Mouse (Mus musculus) limb, embryonic 15.5 days (tissue): ENCODE results near the gene Hyal1. TPM values are rescaled to one million over a fixed set of nuclear protein-coding genes. Genes with fewer than 3 reads are reported as not detected.
A peak's percentile ranks its signal among the peaks of the same experiment; 100 is the strongest.

Source experiments
- ATAC-seq: fragments of 200-750 bp; cut with Nextera tagmentation; 2 replicates; pipeline ENCODE4 v1.8.0; 2017; ENCODE audit warnings: low read depth, moderate TSS enrichment; ENCODE audit not compliant: insufficient number of reproducible peaks, low FRiP score, low TSS enrichment
- H3K27ac ChIP-seq: fragments of 300-500 bp; sonication (generic); 2 replicates; pipeline ENCODE4 v1.5.1; 2015; ENCODE audit warnings: moderate library complexity, mild to moderate bottlenecking, inconsistent platforms
- H3K27me3 ChIP-seq: fragments of 300-500 bp; sonication (generic); 2 replicates; pipeline ENCODE4 v1.6.1; 2015; ENCODE audit warnings: inconsistent platforms
- H3K36me3 ChIP-seq: fragments of 300-500 bp; sonication (generic); 2 replicates; pipeline ENCODE4 v1.6.1; 2015; ENCODE audit warnings: inconsistent platforms
- H3K4me1 ChIP-seq: fragments of 300-500 bp; sonication (generic); 2 replicates; pipeline ENCODE4 v1.6.1; 2015; ENCODE audit warnings: inconsistent platforms
- H3K4me2 ChIP-seq: fragments of 300-500 bp; sonication (generic); 2 replicates; pipeline ENCODE4 v1.6.1; 2015; ENCODE audit warnings: mild to moderate bottlenecking, inconsistent platforms
- H3K4me3 ChIP-seq: fragments of 300-500 bp; sonication (generic); 2 replicates; pipeline ENCODE4 v1.5.1; 2015; ENCODE audit warnings: mild to moderate bottlenecking, inconsistent platforms
- H3K9ac ChIP-seq: fragments of 300-500 bp; sonication (generic); 2 replicates; pipeline ENCODE4 v1.6.1; 2015; ENCODE audit warnings: inconsistent platforms
- H3K9me3 ChIP-seq: fragments of 300-500 bp; sonication (generic); 2 replicates; pipeline ENCODE4 v1.6.1; 2016; ENCODE audit warnings: inconsistent platforms
- WGBS: fragments of 180-500 bp; shearing (Covaris S2); methylation state at CpG from one replicate; pipeline ENCODE4 v1.1.7; 2015; 5-methylcytosine and 5-hydroxymethylcytosine counted together
- polyA plus RNA-seq: library from polyadenylated mRNA; unstranded; fragments of >200 nt; fragmentation: Nextera tagmentation; extraction: Ambion mirVana; gene quantifications from 2 replicates; pipeline ENCODE4 v1.2.1, GENCODE M21; 2015

Gene Hyal1
- polyA plus RNA-seq, 1 experiment from 2014 or later: 12.8 TPM

GRCm38 (mm10) chr9:107593101-107593976 is 16.6 kb downstream of the Hyal1 start:
- H3K9ac ChIP-seq: no peak overlapping the region
- no peak for ATAC-seq
- no peak overlapping the region for H3K4me2 ChIP-seq
- H3K4me3 ChIP-seq: no peak overlapping the region
- peaks cover 8% of the 10 kb centered on the region for H3K4me1 ChIP-seq
- H3K36me3 ChIP-seq: peaks cover 58% of the 10 kb centered on the region
- 76% methylated on average over 11 of the region's 11 CpGs for WGBS
- H3K27ac ChIP-seq: no peak overlapping the region
- H3K9me3 ChIP-seq: no peaks in the 10 kb centered on the region
- H3K27me3 ChIP-seq: no peaks in the 10 kb centered on the region

DNA sequence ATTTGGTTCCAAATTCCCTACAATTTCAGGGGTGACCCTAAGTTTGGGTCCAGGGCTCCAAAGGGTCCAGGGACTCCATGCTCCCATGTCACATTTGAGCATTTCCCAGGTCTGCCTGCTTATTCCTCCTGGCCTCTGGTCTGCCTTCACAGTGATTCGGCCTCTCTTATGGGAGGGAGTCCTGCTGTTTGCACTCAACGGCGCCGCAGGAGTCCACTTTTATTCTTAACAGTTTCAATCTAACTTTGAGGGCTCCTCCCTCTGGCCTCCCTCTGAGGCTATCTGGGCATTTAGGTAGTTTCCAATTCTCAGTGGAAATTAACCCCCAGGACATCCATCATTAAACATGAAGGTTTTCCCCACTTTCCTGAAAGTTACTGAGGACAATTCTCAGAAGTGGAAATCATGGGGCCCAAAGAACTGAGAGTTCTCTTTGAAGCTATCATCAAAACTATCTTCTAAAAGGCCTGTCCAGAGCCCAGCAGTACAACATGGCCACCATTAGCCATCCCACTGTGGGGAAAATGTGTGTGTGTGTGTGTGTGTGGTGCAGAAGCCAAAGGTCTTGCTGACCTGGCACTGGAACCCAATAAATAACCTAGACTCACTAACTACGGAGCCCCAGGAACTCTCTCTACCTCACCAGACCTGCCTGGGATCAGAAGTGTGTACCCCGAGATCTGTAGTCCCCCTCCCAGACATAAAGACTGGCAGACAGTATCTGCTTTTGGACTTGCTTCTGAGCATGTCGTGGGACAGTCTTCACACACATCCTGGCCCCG is 17.7 kb downstream of the Hyal1 start:
- H3K36me3 ChIP-seq: peaks cover 57% of the 10 kb centered on the region
- H3K27me3 ChIP-seq: no peaks in the 10 kb centered on the region
- ATAC-seq: no peak
- H3K9ac ChIP-seq: no peak overlapping the region
- 74% methylated on average over 8 of the region's 8 CpGs for WGBS
- no peak overlapping the region for H3K4me3 ChIP-seq
- H3K4me1 ChIP-seq: no peaks in the 10 kb centered on the region
- H3K4me2 ChIP-seq: no peak overlapping the region
- H3K9me3 ChIP-seq: no peaks in the 10 kb centered on the region
- no peak overlapping the region for H3K27ac ChIP-seq

GRCm38 (mm10) chr9:107596619-107597569 is 20.2 kb downstream of the Hyal1 start:
- no peak overlapping the region for H3K9ac ChIP-seq
- no peak overlapping the region for H3K4me3 ChIP-seq
- 82% methylated on average over 11 of the region's 11 CpGs for WGBS
- H3K9me3 ChIP-seq: no peaks in the 10 kb centered on the region
- no peak overlapping the region for H3K4me2 ChIP-seq
- H3K4me1 ChIP-seq: 0 out of 2 replicates have a peak, but pooled peaks cover 2% of the 10 kb centered on the region
- H3K27ac ChIP-seq: no peak overlapping the region
- ATAC-seq: no peak
- H3K36me3 ChIP-seq: peaks cover 32% of the 10 kb centered on the region
- H3K27me3 ChIP-seq: no peaks in the 10 kb centered on the region

GRCm38 (mm10) chr9:107598385-107598784 is 21.7 kb downstream of the Hyal1 start:
- 70% methylated on average over 5 of the region's 5 CpGs for WGBS
- Histone ChIP-seq H3K27ac (no peak overlapping the region), H3K27me3 (no peaks in the 10 kb centered on the region), H3K9ac (no peak overlapping the region), H3K36me3 (peaks cover 17% of the 10 kb centered on the region), H3K4me2 (no peak overlapping the region), H3K4me1 (peaks cover 11% of the 10 kb centered on the region), H3K4me3 (no peak overlapping the region), H3K9me3 (no peaks in the 10 kb centered on the region)
- no peak for ATAC-seq

DNA sequence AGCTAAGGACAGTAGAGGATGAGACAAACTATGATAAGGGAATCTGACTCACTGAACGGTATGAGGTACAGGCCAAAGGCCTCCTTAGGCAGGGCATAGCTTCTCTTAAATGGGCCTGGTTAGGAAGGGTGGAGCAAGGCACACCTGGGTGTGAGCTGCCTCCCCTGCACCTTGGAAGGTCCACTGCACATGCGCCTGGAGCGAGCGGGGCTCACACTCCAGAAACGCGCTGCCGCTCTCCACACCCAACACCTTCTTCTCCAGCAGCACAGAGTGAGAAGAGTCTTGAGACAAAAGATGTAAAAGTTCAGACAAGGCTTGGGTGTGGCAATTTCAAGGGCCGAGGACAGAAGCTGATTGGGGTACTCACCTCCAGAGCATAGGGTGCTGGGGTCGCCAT is 22.7 kb downstream of the Hyal1 start:
- H3K4me2 ChIP-seq: no peak overlapping the region
- peaks cover 21% of the 10 kb centered on the region for H3K4me1 ChIP-seq
- H3K36me3 ChIP-seq: peaks cover 7% of the 10 kb centered on the region
- H3K27ac ChIP-seq: no peak overlapping the region
- no peak overlapping the region for H3K9ac ChIP-seq
- no peaks in the 10 kb centered on the region for H3K9me3 ChIP-seq
- no peak for ATAC-seq
- no peak overlapping the region for H3K4me3 ChIP-seq
- 84% methylated on average over 9 of the region's 9 CpGs for whole genome bisulfite sequencing
- no peaks in the 10 kb centered on the region for H3K27me3 ChIP-seq

DNA sequence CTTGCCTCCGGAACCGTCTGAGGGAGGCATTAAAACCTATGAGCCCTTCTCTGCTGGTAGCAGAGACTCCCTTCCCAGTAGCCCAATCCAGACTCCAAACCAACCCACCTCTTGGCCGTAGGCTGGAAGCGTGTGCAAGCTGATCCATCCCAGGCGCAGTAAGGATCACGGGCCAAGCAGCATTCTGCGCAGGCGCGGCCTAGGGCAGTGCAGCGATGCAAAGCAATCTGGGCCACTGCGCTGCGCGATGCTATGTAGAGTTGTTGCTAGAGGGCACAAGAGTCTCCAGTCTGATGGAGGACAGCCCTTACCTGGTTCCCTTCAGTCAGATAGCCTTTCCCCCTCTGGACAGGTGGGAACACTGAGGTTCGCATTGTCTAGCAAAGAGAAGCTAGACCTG is 23.1 kb downstream of the Hyal1 start:
- no peak overlapping the region for H3K27ac ChIP-seq
- 67% methylated on average over 14 of the region's 14 CpGs for WGBS

DNA sequence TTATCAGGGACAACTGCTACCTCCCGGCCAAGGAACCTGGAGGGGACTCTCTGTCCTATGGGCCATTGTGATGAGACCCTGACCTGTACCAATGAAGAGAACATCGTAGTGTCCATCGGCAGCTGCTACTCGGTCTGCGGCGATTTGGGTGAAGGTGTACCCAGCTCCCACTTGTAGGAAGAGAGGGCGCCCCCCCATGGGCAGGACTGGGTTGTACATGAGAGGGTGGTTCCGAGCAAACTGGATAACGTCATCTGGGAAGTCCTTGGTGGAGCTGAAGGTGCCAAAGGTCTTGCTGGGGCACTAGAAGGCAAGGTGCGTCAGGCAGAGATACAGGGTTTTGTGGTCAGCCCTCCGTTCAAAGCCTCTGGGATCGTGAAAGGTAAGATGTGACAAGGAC is 24.0 kb downstream of the Hyal1 start:
- H3K4me1 ChIP-seq: peaks cover 34% of the 10 kb centered on the region
- no peak overlapping the region for H3K9ac ChIP-seq
- H3K36me3 ChIP-seq: no peaks in the 10 kb centered on the region; the same call in none of the 2 replicates
- ATAC-seq: no peak
- H3K4me3 ChIP-seq: no peak overlapping the region
- H3K27ac ChIP-seq: no peak overlapping the region
- no peaks in the 10 kb centered on the region for H3K27me3 ChIP-seq
- H3K4me2 ChIP-seq: no peak overlapping the region
- 80% methylated on average over 12 of the region's 12 CpGs for WGBS
- H3K9me3 ChIP-seq: no peaks in the 10 kb centered on the region

More for the DNA sequence above, 23.1 kb downstream of the Hyal1 start:
- Histone ChIP-seq H3K9me3 (no peaks in the 10 kb centered on the region), H3K36me3 (peaks cover 4% of the 10 kb centered on the region), H3K27me3 (no peaks in the 10 kb centered on the region), H3K9ac (no peak overlapping the region), H3K4me3 (no peak overlapping the region), H3K4me1 (peaks cover 25% of the 10 kb centered on the region), H3K4me2 (no peak overlapping the region)
- ATAC-seq: no peak

DNA sequence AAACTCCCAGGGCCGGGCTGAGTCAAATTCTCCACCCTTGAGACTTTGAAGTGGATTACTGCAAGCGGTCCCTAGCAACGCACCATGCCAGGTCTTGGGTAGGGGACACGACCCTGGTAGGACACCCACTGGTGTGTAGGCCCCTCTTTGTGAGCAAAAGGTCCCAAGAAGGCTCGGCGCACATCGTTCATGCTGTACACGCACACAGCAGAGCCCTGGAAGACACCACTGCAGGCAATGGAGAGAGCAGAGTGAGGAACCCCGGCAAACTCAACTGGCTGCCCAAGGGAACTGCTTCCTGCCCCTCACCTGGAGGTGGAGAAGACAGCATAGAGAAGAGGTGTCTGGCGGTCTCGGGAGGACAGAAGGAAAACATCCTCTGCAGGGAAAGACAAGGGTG is 24.5 kb downstream of the Hyal1 start:
- WGBS: 82% methylated on average over 11 of the region's 11 CpGs
- Histone ChIP-seq H3K4me3 (no peak overlapping the region), H3K27me3 (no peaks in the 10 kb centered on the region), H3K9me3 (no peaks in the 10 kb centered on the region), H3K4me1 (peaks cover 40% of the 10 kb centered on the region), H3K4me2 (no peak overlapping the region), H3K27ac (no peak overlapping the region), H3K9ac (no peak overlapping the region), H3K36me3 (no peaks in the 10 kb centered on the region; the same call in 1 of the 2 replicates)
- no peak for ATAC-seq

DNA sequence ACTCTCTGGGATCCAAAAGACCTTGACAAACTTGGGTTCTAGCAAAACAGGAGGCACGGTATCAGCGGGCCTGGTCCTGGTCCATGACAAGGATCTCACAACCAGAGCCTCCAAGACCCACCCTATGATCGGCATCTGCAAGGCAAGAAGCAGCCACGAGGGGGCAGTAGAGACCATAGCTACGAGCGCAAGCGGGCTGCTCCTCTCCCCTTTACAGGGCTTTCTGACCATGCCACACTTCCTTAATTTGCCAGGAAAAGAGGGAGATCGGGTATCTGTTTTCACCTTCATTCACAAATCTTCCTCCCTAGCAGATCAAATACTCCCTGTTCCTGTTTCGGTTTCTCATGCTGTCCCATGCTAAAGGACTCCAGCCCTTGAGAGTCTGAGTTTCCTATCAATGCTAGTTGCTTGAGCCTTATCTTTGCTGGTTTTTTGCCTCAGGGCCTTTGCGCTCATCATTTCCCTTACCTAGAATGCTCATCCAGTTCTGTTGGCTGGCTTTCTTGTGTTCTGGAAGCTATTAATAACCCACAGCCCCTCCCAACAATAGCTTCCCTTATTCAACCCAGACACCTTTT is 25.4 kb downstream of the Hyal1 start:
- no peak for ATAC-seq
- 8% methylated on average over 10 of the region's 10 CpGs for WGBS
- H3K9me3 ChIP-seq: no peaks in the 10 kb centered on the region
- no peaks in the 10 kb centered on the region for H3K27me3 ChIP-seq
- no peak overlapping the region for H3K9ac ChIP-seq
- 0 out of 2 replicates have a peak overlapping the region, but pooled peaks have one; percentile 43 for H3K27ac ChIP-seq
- peaks cover 48% of the 10 kb centered on the region for H3K4me1 ChIP-seq
- H3K36me3 ChIP-seq: no peaks in the 10 kb centered on the region
- no peak overlapping the region for H3K4me3 ChIP-seq
- no peak overlapping the region for H3K4me2 ChIP-seq

DNA sequence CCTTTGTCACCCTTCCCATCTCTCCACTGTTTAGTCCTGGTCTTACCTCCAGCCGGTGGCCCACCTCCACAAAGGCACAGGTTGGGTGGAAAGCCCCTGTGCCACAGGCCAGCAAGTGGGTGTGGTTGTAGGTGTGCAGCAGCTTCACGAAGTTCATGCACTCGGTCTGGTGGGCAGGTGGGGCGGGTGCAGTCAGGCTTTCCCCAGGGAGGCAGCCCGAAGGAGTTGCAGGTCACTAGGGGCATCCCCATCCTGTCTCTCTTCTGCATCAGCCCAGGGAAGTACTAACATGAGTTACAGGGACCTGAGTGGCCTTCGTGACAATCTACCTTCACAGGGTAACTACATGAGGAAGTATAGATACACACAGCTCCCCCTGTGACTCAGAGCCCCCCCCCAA is 26.5 kb downstream of the Hyal1 start:
- H3K9ac ChIP-seq: no peak overlapping the region
- no peak overlapping the region for H3K4me3 ChIP-seq
- 76% methylated on average over 6 of the region's 6 CpGs for WGBS
- no peaks in the 10 kb centered on the region for H3K27me3 ChIP-seq
- H3K4me1 ChIP-seq: peaks cover 59% of the 10 kb centered on the region
- H3K36me3 ChIP-seq: no peaks in the 10 kb centered on the region
- H3K4me2 ChIP-seq: no peak overlapping the region
- no peaks in the 10 kb centered on the region for H3K9me3 ChIP-seq
- no peak for ATAC-seq
- no peak overlapping the region for H3K27ac ChIP-seq

GRCm38 (mm10) chr9:107605041-107605661 is 28.4 kb downstream of the Hyal1 start:
- peak overlapping the region; percentile 14; the same call in 1 of the 2 replicates for H3K4me2 ChIP-seq
- no peak overlapping the region; the same call in 1 of the 2 replicates for H3K4me3 ChIP-seq
- H3K9me3 ChIP-seq: no peaks in the 10 kb centered on the region
- no peaks in the 10 kb centered on the region for H3K36me3 ChIP-seq
- 37% methylated on average over 23 of the region's 23 CpGs for WGBS
- peak overlapping the region; percentile 57 for H3K27ac ChIP-seq
- H3K4me1 ChIP-seq: peaks cover 78% of the 10 kb centered on the region
- H3K9ac ChIP-seq: no peak overlapping the region
- ATAC-seq: no peak
- H3K27me3 ChIP-seq: no peaks in the 10 kb centered on the region
